Mouse (Mus musculus) urinary bladder, adult 18-20 months (tissue): Measurements from ENCODE around the gene Rgs16.
"Not testable (repeated sequence)": the region's sequence is repeated elsewhere in the genome, so short reads cannot be mapped to it uniquely, and the experiment has no call there.

ENCODE experiments used
- DNase-seq, 2 experiments: peaks; one replicate each; pipeline ENCODE4 v3.0.0; 2022; ENCODE audit warnings: low spot score in 2 of 2, mixed read lengths in 2 of 2

Rgs16 gene

DNA sequence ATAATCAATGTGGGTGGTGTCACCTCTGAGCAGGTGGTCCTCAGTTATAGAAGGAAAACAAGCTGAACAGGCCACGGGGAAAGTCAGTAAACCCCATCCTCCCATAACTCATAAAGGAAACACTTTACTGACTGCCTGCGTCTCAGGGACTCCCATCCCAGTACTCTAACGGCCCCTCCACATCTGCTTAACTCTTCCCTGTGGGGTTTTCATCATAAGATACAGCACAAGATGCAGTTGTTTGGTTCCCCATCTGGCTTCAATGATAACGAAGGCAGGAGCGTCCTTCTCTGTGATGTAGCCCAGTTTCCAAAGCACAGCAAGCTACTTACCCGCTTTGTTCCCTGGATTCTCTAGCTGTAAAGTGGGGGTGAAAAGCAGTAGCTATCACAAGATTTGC lies 9.9 kb downstream of the Rgs16 start:
- no peak for DNase-seq

DNA sequence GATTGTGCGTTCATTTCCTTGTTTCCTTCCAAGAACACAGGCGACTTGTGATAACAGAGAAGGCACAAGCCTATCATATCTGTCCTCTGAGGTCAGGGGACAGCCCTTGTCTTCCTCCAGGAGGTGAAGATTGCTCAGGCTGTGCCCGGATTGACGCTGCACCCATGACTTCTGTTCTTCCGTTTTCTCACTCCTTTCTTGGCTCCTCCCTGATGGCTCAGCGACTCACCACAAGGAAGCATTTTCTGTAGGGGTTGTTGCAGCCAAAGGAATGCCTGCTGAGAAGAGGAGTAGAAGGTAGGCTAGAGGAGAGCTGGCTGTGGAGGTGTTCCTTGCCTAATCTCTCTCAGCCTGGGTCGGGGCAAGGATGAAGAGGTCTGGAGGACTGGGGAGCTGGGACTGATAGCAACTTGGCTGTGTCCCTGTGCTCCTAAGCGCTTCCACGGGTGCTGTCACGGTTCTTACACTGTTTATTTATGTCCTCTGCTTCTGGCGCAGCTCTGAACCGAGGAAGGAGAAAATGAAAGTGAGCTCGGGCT lies 11.7 kb downstream of the Rgs16 start:
- peak; percentile 24 to 55 for DNase-seq

DNA sequence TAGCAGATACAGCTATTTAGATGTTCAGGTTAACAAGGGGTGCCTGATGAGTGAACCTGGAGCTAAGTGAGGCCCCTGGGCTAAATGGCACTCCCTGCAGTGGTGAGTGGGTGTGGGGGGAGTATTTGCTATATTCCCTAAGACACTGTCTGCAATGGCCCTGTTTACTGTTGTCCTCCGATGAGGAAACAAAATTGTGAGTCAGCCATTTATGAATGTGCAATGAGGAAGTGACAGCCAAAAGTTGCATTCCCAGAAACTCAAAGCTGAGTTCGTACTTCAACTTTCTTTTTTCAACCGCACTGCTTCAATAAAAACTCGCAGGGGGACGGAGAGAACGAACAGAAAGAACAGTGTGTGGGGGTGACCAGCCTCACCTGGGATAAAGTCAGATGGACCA lies 12.4 kb downstream of the Rgs16 start:
- peak in 1 of 2 experiments; percentile 29 for DNase-seq

DNA sequence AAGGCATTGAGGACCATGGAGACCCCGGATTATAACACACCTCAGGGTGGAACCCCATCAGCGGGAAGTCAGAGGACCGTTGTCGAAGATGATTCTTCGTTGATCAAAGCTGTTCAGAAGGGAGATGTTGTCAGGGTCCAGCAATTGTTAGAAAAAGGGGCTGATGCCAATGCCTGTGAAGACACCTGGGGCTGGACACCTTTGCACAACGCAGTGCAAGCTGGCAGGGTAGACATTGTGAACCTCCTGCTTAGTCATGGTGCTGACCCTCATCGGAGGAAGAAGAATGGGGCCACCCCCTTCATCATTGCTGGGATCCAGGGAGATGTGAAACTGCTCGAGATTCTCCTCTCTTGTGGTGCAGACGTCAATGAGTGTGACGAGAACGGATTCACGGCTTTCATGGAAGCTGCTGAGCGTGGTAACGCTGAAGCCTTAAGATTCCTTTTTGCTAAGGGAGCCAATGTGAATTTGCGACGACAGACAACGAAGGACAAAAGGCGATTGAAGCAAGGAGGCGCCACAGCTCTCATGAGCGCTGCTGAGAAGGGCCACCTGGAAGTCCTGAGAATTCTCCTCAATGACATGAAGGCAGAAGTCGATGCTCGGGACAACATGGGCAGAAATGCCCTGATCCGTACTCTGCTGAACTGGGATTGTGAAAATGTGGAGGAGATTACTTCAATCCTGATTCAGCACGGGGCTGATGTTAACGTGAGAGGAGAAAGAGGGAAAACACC lies 13.7 kb downstream of the Rgs16 start:
- no peak for DNase-seq

DNA sequence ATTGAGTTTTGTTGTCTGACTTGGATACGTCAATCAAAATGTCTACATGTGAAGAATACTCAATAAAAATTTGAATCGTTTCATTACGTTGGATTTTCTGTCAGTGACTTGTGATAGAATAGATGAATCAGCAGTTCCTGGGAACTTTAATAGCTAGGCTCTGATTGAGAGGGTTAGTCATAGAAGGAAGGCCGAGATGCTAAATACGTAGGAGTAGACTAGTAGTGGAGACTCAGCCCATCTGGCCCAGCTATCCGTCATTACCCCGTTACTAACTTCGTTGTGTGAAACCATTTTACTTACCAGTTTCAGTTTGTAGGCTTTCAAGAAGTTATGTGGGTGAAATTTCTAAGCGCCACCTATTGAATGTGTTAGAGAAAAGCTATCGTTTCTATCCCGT lies 24.0 kb downstream of the Rgs16 start:
- no peak for DNase-seq

DNA sequence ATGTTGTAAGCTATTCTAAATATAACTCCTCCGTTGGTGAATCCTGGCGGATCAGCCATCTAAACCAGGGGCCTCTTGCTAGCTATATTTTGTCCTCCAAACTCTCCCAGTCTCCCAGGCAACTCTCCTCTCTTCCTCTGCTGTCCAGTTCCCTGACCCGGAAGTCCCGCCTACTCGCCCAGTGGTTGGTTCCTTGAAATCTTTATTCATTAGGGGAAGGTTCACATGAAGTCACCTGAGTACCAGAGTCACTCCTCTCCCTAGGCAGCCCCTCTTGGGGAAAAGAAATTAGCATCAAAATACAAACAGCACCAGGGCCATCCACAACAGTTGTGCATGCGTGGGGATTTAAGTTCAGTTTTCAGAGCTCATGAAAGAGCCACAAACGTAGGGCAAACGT lies 26.1 kb downstream of the Rgs16 start:
- no peak for DNase-seq

DNA sequence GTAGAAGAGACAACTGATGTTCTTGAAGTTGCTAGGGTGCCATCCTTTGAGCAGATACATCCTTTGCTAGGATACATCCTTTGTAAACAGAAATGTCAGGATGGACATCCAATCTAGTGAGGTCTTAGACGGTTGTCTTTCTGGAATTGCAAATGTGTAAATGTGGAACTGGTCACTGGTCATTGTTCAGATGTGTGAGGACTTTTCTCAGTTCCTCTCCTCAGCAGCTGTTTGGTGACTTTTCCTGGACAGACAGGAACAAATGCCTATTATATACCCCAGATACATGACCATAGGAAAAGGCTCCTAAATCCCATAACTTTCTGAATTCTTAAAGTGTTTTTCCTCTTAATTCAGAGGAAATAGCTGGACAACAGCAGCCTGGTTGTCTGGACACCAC lies 27.1 kb downstream of the Rgs16 start:
- DNase-seq, result no peak

DNA sequence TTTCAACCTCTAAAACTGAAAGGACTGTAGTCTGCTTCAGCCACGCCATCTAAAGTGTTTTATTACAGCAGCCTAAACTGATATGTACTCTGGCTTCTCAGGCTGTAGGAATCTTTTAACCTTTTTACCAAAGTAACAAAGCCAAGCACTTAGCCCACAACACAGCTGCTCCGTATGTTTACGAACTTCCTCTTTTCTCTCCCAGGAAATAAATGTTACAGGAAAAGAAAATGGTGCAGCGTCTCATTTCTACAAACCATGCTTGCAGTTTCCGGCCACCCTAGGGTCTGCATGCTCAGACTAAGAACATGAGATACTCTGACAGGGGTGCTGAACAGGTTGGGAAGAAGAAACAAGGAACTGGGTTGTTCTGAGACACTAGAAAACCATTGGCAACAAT lies 28.3 kb downstream of the Rgs16 start:
- no peak for DNase-seq

DNA sequence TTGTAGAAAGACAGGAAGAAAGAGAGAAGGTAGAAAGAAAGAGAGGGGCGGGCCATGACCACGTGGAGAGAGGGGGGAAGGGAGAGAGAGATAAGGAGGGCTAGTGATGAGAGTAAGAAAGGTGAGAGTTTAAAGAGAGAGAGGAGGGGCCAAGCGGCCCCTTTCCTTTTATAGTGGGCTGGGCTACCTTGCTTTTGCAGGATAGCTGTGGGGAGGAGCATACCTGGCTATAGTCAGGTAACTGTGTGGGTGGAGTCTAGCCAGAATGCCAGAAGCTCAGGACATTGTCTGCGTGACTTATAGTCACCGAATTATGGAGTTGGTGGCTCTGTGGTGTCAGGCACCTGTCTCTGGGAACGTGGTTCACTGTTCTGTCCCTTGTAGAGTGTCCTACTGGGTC lies 29.4 kb downstream of the Rgs16 start:
- not testable (repeated sequence) for DNase-seq

DNA sequence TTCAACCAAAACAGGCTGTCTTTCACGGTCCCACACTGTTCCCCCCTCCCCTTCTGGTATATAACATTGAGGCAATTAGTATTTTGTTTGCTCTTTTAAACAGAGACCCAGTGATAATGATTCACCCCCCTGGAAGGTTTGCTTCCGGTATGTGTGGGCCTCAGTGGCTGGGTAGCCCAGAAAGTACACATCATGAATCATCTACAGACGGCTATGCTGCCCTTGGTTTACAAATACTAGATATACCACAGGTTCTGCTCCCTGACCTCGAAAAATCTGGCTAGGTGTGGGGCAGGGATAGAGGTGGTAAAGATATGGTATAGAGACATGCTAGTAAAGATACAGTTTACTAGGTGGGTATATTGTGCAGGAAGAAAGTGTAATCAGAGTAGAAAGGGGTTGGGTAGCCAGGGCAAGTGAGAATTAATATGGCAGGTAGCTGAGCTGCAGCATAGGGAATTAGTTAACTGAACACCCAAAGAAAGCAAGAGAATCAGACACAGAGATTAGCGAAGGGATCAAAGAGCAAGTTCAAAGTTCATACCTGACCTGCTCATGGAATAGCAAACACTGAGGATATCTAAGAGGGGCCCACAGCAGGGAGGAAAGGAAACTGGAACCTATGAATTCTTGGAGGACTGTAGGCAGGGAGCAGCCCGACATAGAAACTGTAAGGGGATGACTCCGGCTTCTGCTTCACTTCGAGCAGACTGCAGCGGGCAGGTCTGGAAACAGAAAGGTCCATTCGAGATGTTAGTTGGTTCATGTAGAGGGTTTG lies 30.0 kb downstream of the Rgs16 start:
- DNase-seq, result no peak

DNA sequence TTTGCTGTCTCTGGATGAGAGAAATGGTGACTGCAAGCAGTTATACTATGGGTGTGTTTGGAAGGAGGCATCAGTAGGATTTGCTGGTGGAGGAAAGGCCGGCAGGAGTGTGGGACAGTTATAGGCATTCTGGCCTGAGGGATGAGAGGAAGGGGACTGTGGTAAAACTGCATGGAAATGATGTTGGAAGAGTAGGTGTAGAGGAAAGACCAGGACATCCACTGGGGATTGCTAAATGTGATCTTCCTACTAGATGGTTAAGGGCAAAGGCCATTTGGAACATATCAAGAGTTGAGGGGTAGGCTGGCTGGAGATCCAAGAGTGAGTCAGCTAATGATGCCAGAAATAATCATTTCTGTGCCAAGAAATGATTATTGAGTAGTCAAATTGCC lies 30.6 kb downstream of the Rgs16 start:
- DNase-seq, result no peak

DNA sequence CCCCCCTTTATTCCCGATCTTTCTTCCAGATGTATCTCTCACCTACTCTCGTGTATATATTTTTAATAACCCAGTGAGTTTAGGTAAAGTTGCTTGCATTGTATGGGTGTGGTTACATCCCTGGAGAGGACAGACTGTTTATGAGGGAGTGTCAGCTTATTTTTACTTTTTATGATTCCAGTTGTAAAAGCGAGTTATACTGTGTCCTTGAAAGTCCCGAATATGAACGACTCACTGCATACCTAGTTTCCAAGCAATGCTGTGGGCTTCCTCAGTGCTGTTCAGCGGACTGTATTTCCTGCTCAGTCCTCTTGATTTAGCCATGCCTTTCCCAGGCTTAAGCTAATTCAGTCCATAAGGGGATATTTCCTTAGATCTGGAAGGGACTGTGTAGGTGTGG lies 35.0 kb downstream of the Rgs16 start:
- DNase-seq, result no peak

DNA sequence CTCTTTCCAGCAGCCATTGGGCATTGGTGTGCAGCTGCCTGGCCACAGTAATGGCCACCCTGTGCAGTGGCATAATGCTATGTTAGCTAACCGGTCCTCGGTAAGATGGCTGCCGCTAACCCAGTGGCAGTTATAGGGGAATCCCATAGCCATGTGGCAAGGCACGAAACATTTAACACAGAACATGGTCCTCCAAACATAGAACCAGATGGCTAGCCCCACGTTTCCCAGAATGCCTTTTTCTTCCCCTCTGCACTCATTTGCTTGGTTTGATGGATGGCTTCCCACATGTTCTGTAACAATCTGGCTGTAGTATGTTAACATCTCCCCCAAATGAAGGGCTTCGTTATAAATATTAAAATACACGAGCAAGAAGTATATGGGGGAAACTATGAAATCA lies 36.1 kb downstream of the Rgs16 start:
- no peak for DNase-seq

DNA sequence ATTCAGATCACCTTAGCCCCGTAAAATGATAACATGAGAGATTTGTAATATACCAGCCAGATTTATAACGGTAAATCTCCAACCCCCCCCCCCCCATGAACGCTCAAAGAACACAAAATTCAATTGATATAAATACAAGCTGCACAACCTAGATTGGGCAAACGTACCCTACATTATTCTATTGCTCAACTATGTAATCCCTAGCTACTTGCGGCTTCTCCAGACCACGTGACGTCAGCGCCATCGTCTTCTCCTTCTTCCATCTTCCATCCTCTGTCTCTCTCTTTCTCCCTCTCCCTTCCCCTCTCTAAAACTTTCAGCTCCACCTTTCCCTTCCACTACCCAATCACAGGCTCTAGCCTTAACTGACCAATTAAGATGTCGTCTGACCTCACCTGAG lies 38.1 kb downstream of the Rgs16 start:
- DNase-seq, result no peak

DNA sequence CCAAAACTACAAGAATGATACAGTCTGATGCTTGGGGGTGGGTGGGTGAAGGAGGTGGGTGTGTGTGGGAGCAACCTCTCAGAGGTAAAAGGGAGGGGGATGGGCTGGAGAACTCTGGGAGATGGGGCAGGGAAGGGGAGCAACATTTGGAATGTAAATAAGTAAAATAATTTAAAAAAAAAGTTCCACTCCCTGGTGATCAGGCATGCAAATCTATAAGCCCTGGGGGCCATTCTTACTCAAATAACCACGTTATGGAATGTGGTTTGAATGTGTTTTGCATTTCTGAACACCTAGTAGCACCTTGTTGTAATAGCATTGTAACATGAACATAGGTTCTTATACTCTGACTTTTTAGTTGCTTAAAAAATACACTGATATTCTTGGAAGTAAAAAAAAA lies 43.2 kb downstream of the Rgs16 start:
- DNase-seq, result no peak

DNA sequence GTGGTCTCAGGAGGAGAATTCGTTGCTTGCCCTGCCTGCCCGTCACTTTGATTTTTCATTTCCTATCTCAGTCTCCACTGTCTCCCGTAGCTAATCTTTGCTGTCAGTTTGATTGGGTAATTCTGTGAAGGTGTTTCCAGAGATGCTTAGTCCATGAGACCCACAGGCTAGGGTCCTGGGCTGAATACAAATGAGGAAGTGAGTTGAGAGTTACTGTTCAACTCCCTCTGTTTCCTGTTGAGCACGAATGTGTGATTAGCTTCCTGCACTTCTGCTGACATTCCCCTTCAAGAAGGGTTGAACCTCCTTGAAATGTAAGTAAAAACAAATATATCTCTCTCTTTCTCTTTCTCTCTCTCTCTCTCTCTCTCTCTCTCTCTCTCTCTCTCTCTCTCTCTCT lies 45.5 kb downstream of the Rgs16 start:
- DNase-seq, result no peak

DNA sequence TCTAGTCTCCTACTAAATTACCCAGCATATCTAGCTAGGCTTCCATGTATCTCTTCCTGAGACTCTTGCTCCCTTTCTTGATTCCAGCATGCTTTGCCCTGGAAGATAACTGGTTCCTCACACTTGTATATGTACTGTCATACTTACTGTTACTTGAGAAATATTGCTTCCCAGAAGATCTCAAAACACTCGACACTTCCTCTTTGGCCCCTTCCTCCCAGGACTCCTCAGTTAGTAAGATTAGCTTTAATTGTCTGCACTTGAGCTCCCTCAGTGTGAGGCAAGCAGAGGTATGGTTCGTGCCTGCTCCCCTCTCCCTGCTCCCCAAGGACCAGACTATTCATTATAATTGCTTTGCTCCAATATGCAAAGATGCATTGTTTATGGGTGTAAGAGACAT lies 50.6 kb downstream of the Rgs16 start:
- DNase-seq, result no peak

DNA sequence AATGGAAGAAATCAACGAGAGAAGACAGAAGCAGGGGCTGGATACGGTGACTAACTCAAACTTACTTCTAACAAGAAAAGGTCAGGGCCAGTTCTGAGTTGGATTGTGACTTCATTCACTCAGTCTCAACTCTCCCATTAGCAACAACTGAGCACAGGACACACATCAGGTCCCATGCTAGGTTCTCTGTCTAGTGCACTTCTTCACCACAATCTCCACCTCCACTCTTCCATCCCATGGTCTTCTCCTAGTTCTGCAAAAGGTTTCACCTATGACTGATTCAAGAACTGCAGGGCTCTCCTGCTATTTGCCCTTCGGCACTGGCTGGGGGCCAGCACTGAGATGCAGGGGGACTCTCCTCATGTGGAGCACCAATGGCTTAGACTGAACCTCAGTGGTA lies 54.1 kb downstream of the Rgs16 start:
- DNase-seq, result no peak
